Mouse (Mus musculus) lung, adult 2 months (tissue): ENCODE results near the gene Actl6b.

Experiments
- CTCF ChIP-seq: fragments of 200-500 bp; IDR thresholded peaks from 2 replicates; pipeline ENCODE4 v1.5.1; 2011; ENCODE audit warnings: mild to moderate bottlenecking, low read length, control low read depth; ENCODE audit not compliant: insufficient read depth
- POLR2A ChIP-seq: fragments of 200-500 bp; IDR thresholded peaks from 2 replicates; pipeline ENCODE4 v1.6.1; 2011; ENCODE audit warnings: low read depth, mild to moderate bottlenecking, control low read depth, low read length, borderline replicate concordance; ENCODE audit errors: extremely low read depth

- TF ChIP-seq POLR2A (no peak), CTCF (no peak)
Observed at GRCm38 (mm10) chr5:137611245-137611602, 57.9 kb downstream of the Actl6b start.
